Mouse (Mus musculus): ENCODE measurements around the gene Brd7. TPM values are rescaled to one million over a fixed set of nuclear protein-coding genes. Genes with fewer than 3 reads are reported as not detected.

Gene Brd7
- polyA plus RNA-seq (2017; shearing (Covaris generic)): 10 to 100 TPM; 66.7 to 72.2 TPM

GRCm38 (mm10) chr8:88361708-88362428, at the start of gene Brd7:
Gene Brd7 (minus strand): TSS chr8:88362194.

Other genes with a start within 250 kb of the Brd7 start
- gene Cnep1r1, start 243.4 kb downstream of the Brd7 start, polyA plus RNA-seq (2017; shearing (Covaris generic)): 10 to 100 TPM; 36.4 to 38.9 TPM
- 10 to 100 TPM; 29.5 to 43.0 TPM for gene Heatr3, start 224.3 kb downstream of the Brd7 start, polyA plus RNA-seq (2017; shearing (Covaris generic))
- gene Tent4b, start 163.0 kb downstream of the Brd7 start, polyA plus RNA-seq (2017; shearing (Covaris generic)): 10 to 100 TPM; 30.3 to 51.2 TPM
- 100 to 1,000 TPM in 1 of 2 experiments, 10 to 100 TPM in 1; 69.1 to 154 TPM for gene Adcy7, start 89.8 kb downstream of the Brd7 start, polyA plus RNA-seq (2017; shearing (Covaris generic))
- under 1 TPM in 1 of 2 experiments, not detected in 1; 0.27 TPM for gene Nkd1, start 159.2 kb upstream of the Brd7 start, polyA plus RNA-seq (2017; shearing (Covaris generic))

Data from activated CD4-positive, CD25-positive, alpha-beta regulatory T cell (primary cell).